Mouse (Mus musculus): Measurements from ENCODE around the gene Vps13a.

GRCm38 (mm10) chr19:16779281-16779680, 1.5 kb downstream of the Vps13a start:
- TF ChIP-seq CTCF (IDR thresholded peaks at IDR 0.05) = no peak
- TF ChIP-seq EP300 (IDR thresholded peaks at IDR 0.05; ENCODE audit: insufficient read depth, low read depth, low read length) = no peak
- no peak for TF ChIP-seq POLR2A (IDR thresholded peaks at IDR 0.05; ENCODE audit: insufficient read depth, low read depth, low read length)

Data from heart, adult 2 months (tissue).